Comparison of ENCODE assay signal across 7 mouse cellular contexts in the genomic region with DNA sequence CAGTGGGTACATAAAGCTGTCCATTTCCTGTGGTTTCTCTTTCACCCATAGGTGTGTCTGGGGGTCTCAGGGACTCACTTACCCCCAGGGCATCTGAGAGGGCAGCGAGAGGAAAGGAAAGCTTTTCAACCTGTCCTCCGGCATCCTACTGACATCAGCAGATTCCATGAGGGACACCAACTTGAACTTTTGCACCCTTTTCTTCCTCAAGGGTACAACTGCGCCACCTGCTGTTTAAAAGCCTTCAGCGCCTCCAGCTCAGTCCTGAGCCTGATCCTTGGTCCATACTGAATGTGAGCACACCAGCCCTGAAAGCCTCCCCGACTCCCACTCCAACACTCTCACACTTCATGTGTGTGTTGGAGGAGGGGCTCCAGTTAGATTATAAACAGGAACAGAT. TPM values are rescaled to one million over a fixed set of nuclear protein-coding genes. Genes with fewer than 3 reads are reported as not detected.
DNase-seq lines count a peak whose midpoint lies in the region; ATAC-seq and TF ChIP-seq lines count a peak whose summit lies in the region.

No protein-coding gene starts in this region.

- H3K36me3 ChIP-seq in liver, embryonic 12.5 days = 0 out of 2 replicates have a peak, but pooled peaks cover 5% of the 10 kb centered on the region
- H3K36me3 ChIP-seq in hindbrain, postnatal 0 days (ENCODE audit: insufficient read depth, low read length) = 0 out of 2 replicates have a peak, but pooled peaks cover under 1% of the 10 kb centered on the region

- no peak overlapping the region for H3K4me2 ChIP-seq in liver, embryonic 12.5 days
- H3K4me2 ChIP-seq in hindbrain, postnatal 0 days (ENCODE audit: low read depth, low read length) = no peak overlapping the region

- H3K9me3 ChIP-seq in liver, embryonic 12.5 days (replicated peaks) = no peaks in the 10 kb centered on the region
- no peaks in the 10 kb centered on the region for H3K9me3 ChIP-seq in hindbrain, postnatal 0 days (ENCODE audit: low read length)

- H3K27me3 ChIP-seq in liver, embryonic 12.5 days (replicated peaks) = no peaks in the 10 kb centered on the region
- H3K27me3 ChIP-seq in hindbrain, postnatal 0 days (ENCODE audit: insufficient read depth, low read length) = no peaks in the 10 kb centered on the region

- TF ChIP-seq CTCF in hindbrain, postnatal 0 days (IDR thresholded peaks at IDR 0.05; ENCODE audit: low read depth) = peak; percentile 80

- ATAC-seq in liver, embryonic 12.5 days = no peak
- ATAC-seq in hindbrain, postnatal 0 days = peak; percentile 33; the same call in 1 of the 2 replicates

- H3K4me3 ChIP-seq in liver, embryonic 12.5 days = no peak overlapping the region
- H3K4me3 ChIP-seq in hindbrain, postnatal 0 days (ENCODE audit: low read length) = no peak overlapping the region

- H3K27ac ChIP-seq in liver, embryonic 12.5 days = no peak overlapping the region
- H3K27ac ChIP-seq in hindbrain, postnatal 0 days = no peak overlapping the region

- 22% methylated on average over 5 of the region's 5 CpGs for WGBS in liver, embryonic 12.5 days (ENCODE audit: insufficient replicate concordance)
- 18% methylated on average over 5 of the region's 5 CpGs for WGBS in hindbrain, postnatal 0 days

- no peaks in the 10 kb centered on the region for H3K4me1 ChIP-seq in liver, embryonic 12.5 days
- no peaks in the 10 kb centered on the region for H3K4me1 ChIP-seq in hindbrain, postnatal 0 days (ENCODE audit: insufficient read depth, low read length)

- DNase-seq in liver = peak; percentile 49
- DNase-seq in ZHBTc4 (ENCODE audit: low read depth, low spot score) = peak; percentile 83
- DNase-seq in embryo, embryonic 10 days (ENCODE audit: low spot score) = peak; percentile 88
- DNase-seq in hindbrain, postnatal 0 days (ENCODE audit: low spot score) = peak; percentile 75
- peak; percentile 38 to 56 for DNase-seq in lung, adult 18-20 months
- peak; percentile 70 for DNase-seq in ovary, postnatal 14 days (ENCODE audit: low spot score)

- H3K9ac ChIP-seq in liver, embryonic 12.5 days = no peak overlapping the region
- no peak overlapping the region for H3K9ac ChIP-seq in hindbrain, postnatal 0 days (replicated peaks; ENCODE audit: low read length)

RNA-seq across cellular contexts. Expression of a gene that starts 16.2 kb away (rescaled TPM):
- polyA plus RNA-seq in liver, embryonic 12.5 days (2016; fragmentation: Nextera tagmentation; extraction: Ambion mirVana) = 4.8 and 5.5 TPM in 2 replicates
- 8.6 and 8.9 TPM in 2 replicates for total RNA-seq in hindbrain, postnatal 0 days (2014; rRNA removed)
- polyA plus RNA-seq in hindbrain, postnatal 0 days (2015; fragmentation: Nextera tagmentation; extraction: Ambion mirVana) = 8.5 and 9.4 TPM in 2 replicates
